Mouse (Mus musculus): ENCODE measurements at regions not wholly inside any gene's neighbourhood (a gene's known extent, or its start where the extent isn't known, plus 50 kb on each side); places are given as distances from the start of the nearest gene placed in this dataset.

- no peak for ATAC-seq (replicated peaks in 1 of 2; ENCODE audit: insufficient read depth in 1 of 2, low FRiP score in 2 of 2, low TSS enrichment in 1 of 2, low read depth in 1 of 2, poor library complexity in 2 of 2, severe bottlenecking in 2 of 2)
Observed at GRCm38 (mm10) chr4:7145756-7146155, 1093.1 kb downstream of the Car8 start.

- no peak for ATAC-seq (replicated peaks in 1 of 2; ENCODE audit: insufficient read depth in 1 of 2, low FRiP score in 2 of 2, low TSS enrichment in 1 of 2, low read depth in 1 of 2, poor library complexity in 2 of 2, severe bottlenecking in 2 of 2)
Observed at GRCm38 (mm10) chr4:7144215-7144614, 1094.6 kb downstream of the Car8 start.

GRCm38 (mm10) chr4:7143676-7144075 lies 1095.2 kb downstream of the Car8 start:
- ATAC-seq (replicated peaks in 1 of 2; ENCODE audit: insufficient read depth in 1 of 2, low FRiP score in 2 of 2, low TSS enrichment in 1 of 2, low read depth in 1 of 2, poor library complexity in 2 of 2, severe bottlenecking in 2 of 2): no peak

- no peak for ATAC-seq (replicated peaks in 1 of 2; ENCODE audit: insufficient read depth in 1 of 2, low FRiP score in 2 of 2, low TSS enrichment in 1 of 2, low read depth in 1 of 2, poor library complexity in 2 of 2, severe bottlenecking in 2 of 2)
Observed at GRCm38 (mm10) chr4:7142781-7143180, 1096.1 kb downstream of the Car8 start.

- 0 out of 4 replicates have a peak, but pooled peaks of 1 of the 2 experiments have one; percentile 32 for ATAC-seq (replicated peaks in 1 of 2; ENCODE audit: insufficient read depth in 1 of 2, low FRiP score in 2 of 2, low TSS enrichment in 1 of 2, low read depth in 1 of 2, poor library complexity in 2 of 2, severe bottlenecking in 2 of 2)
Observed at GRCm38 (mm10) chr4:7112159-7112558, 1126.7 kb downstream of the Car8 start.

GRCm38 (mm10) chr4:7092957-7093356 lies 1145.9 kb downstream of the Car8 start:
- peak; percentile 64 to 78 for ATAC-seq (replicated peaks in 1 of 2; ENCODE audit: insufficient read depth in 1 of 2, low FRiP score in 2 of 2, low TSS enrichment in 1 of 2, low read depth in 1 of 2, poor library complexity in 2 of 2, severe bottlenecking in 2 of 2)

GRCm38 (mm10) chr4:7091201-7091814 lies 1147.5 kb downstream of the Car8 start:
- ATAC-seq (replicated peaks in 1 of 2; ENCODE audit: insufficient read depth in 1 of 2, low FRiP score in 2 of 2, low TSS enrichment in 1 of 2, low read depth in 1 of 2, poor library complexity in 2 of 2, severe bottlenecking in 2 of 2): no peak; a peak in 1 of 4 replicates
